ENCODE assay signal across 9 mouse cellular contexts in genomic region chr7:24955226-24955625, GRCm38 (mm10). TPM values are rescaled to one million over a fixed set of nuclear protein-coding genes. Genes with fewer than 3 reads are reported as not detected.
DNase-seq lines count a peak whose midpoint lies in the region; ATAC-seq and TF ChIP-seq lines count a peak whose summit lies in the region.
"Had no signal": no experiment of that assay in that cellular context is flagged by ENCODE, and none has a peak within 500 bp of the region (broad histone marks: within the 10 kb centered on the region; RNA-seq: fewer than 3 reads in every experiment).

No protein-coding gene starts in this region.

- no peaks in the 10 kb centered on the region for H3K36me3 ChIP-seq in kidney, embryonic 14.5 days (ENCODE audit: control insufficient read depth, insufficient read depth, low read length)
- no peaks in the 10 kb centered on the region for H3K36me3 ChIP-seq in embryonic facial prominence, embryonic 12.5 days
- H3K36me3 ChIP-seq in hindbrain, postnatal 0 days (ENCODE audit: insufficient read depth, low read length) = no peaks in the 10 kb centered on the region
- H3K36me3 ChIP-seq in midbrain, postnatal 0 days (ENCODE audit: insufficient read depth, low read length) = no peaks in the 10 kb centered on the region

- H3K27ac ChIP-seq in kidney, embryonic 14.5 days (ENCODE audit: low read depth, low read length) = no peak overlapping the region
- no peak overlapping the region for H3K27ac ChIP-seq in embryonic facial prominence, embryonic 12.5 days
- H3K27ac ChIP-seq in hindbrain, postnatal 0 days = no peak overlapping the region
- no peak overlapping the region for H3K27ac ChIP-seq in midbrain, postnatal 0 days (ENCODE audit: low read depth, low read length)

- peaks cover 60% of the 10 kb centered on the region for H3K27me3 ChIP-seq in kidney, embryonic 14.5 days (ENCODE audit: control insufficient read depth, insufficient read depth, low read length)
- peaks cover 73% of the 10 kb centered on the region for H3K27me3 ChIP-seq in embryonic facial prominence, embryonic 12.5 days
- peaks cover 20% of the 10 kb centered on the region for H3K27me3 ChIP-seq in hindbrain, postnatal 0 days (ENCODE audit: insufficient read depth, low read length)
- H3K27me3 ChIP-seq in midbrain, postnatal 0 days (ENCODE audit: insufficient read depth, low read length) = peaks cover 37% of the 10 kb centered on the region

- no peak for TF ChIP-seq CTCF in hindbrain, postnatal 0 days (IDR thresholded peaks at IDR 0.05; ENCODE audit: low read depth)
- TF ChIP-seq CTCF in midbrain, postnatal 0 days (IDR thresholded peaks at IDR 0.05) = no peak

- peak overlapping the region; percentile 63 for H3K4me2 ChIP-seq in kidney, embryonic 14.5 days (replicated peaks; ENCODE audit: low read depth, low read length)
- H3K4me2 ChIP-seq in embryonic facial prominence, embryonic 12.5 days (replicated peaks) = peak overlapping the region; percentile 67
- peak overlapping the region; percentile 57 for H3K4me2 ChIP-seq in hindbrain, postnatal 0 days (ENCODE audit: low read depth, low read length)
- peak overlapping the region; percentile 52 for H3K4me2 ChIP-seq in midbrain, postnatal 0 days (ENCODE audit: low read depth, low read length, poor library complexity, severe bottlenecking)

- no peak for ATAC-seq in kidney, embryonic 14.5 days (ENCODE audit: low FRiP score, low TSS enrichment)
- no peak for ATAC-seq in embryonic facial prominence, embryonic 12.5 days (ENCODE audit: insufficient number of reproducible peaks, insufficient read depth, low FRiP score, low TSS enrichment)
- no peak for ATAC-seq in hindbrain, postnatal 0 days
- no peak for ATAC-seq in midbrain, postnatal 0 days (ENCODE audit: low FRiP score)
- ATAC-seq in cerebellum, adult (ENCODE audit: insufficient number of reproducible peaks, low FRiP score, low TSS enrichment) = no peak
- no peak for ATAC-seq in megakaryocyte-erythroid progenitor cell, adult 5-6 weeks (replicated peaks; ENCODE audit: low FRiP score, low TSS enrichment, poor library complexity, severe bottlenecking)

- no peaks in the 10 kb centered on the region for H3K9me3 ChIP-seq in kidney, embryonic 14.5 days (ENCODE audit: control insufficient read depth, low read length)
- H3K9me3 ChIP-seq in embryonic facial prominence, embryonic 12.5 days = no peaks in the 10 kb centered on the region
- H3K9me3 ChIP-seq in hindbrain, postnatal 0 days (ENCODE audit: low read length) = no peaks in the 10 kb centered on the region
- no peaks in the 10 kb centered on the region for H3K9me3 ChIP-seq in midbrain, postnatal 0 days (ENCODE audit: low read length)

- DNase-seq in kidney, adult 18-20 months = no peak
- DNase-seq in hindbrain, postnatal 0 days (ENCODE audit: low spot score) = no peak
- no peak for DNase-seq in midbrain, postnatal 0 days (ENCODE audit: low spot score)
- no peak for DNase-seq in thymus, postnatal 25 days

- WGBS in kidney, embryonic 14.5 days = 3% methylated on average over 20 of the region's 33 CpGs
- WGBS in embryonic facial prominence, embryonic 12.5 days = 2% methylated on average over 21 of the region's 33 CpGs
- WGBS in hindbrain, postnatal 0 days = 2% methylated on average over 28 of the region's 33 CpGs
- WGBS in midbrain, postnatal 0 days = 4% methylated on average over 18 of the region's 33 CpGs

- peak overlapping the region; percentile 43 for H3K4me3 ChIP-seq in kidney, embryonic 14.5 days (ENCODE audit: low read length)
- H3K4me3 ChIP-seq in embryonic facial prominence, embryonic 12.5 days = peak overlapping the region; percentile 39
- peak overlapping the region; percentile 31 for H3K4me3 ChIP-seq in hindbrain, postnatal 0 days (ENCODE audit: low read length)
- H3K4me3 ChIP-seq in midbrain, postnatal 0 days (ENCODE audit: low read depth, low read length) = peak overlapping the region; percentile 27; the same call in 1 of the 2 replicates

- peaks cover 11% of the 10 kb centered on the region; the same call in 1 of the 2 replicates for H3K4me1 ChIP-seq in kidney, embryonic 14.5 days (ENCODE audit: control insufficient read depth, insufficient read depth, low read length)
- peaks cover 13% of the 10 kb centered on the region for H3K4me1 ChIP-seq in embryonic facial prominence, embryonic 12.5 days
- H3K4me1 ChIP-seq in hindbrain, postnatal 0 days (ENCODE audit: insufficient read depth, low read length) = 0 out of 2 replicates have a peak, but pooled peaks cover 3% of the 10 kb centered on the region
- H3K4me1 ChIP-seq in midbrain, postnatal 0 days (ENCODE audit: insufficient read depth, low read length) = peaks cover 3% of the 10 kb centered on the region

- H3K9ac ChIP-seq in kidney, embryonic 14.5 days (ENCODE audit: low read depth, low read length) = peak overlapping the region; percentile 51; the same call in 1 of the 2 replicates
- H3K9ac ChIP-seq in embryonic facial prominence, embryonic 12.5 days = peak overlapping the region; percentile 25
- H3K9ac ChIP-seq in hindbrain, postnatal 0 days (replicated peaks; ENCODE audit: low read length) = no peak overlapping the region
- H3K9ac ChIP-seq in midbrain, postnatal 0 days (replicated peaks; ENCODE audit: low read length, poor library complexity, severe bottlenecking) = peak overlapping the region; percentile 44; the same call in 1 of the 2 replicates

RNA-seq across cellular contexts. Expression of gene Gm4881, which starts 10.9 kb away (rescaled TPM):
- not detected in 2 replicates for polyA plus RNA-seq in kidney, embryonic 14.5 days (2014; fragmentation: Nextera tagmentation; extraction: Ambion mirVana)
- not detected in 2 replicates for polyA plus RNA-seq in embryonic facial prominence, embryonic 12.5 days (2016; fragmentation: Nextera tagmentation; extraction: Ambion mirVana)
- total RNA-seq in hindbrain, postnatal 0 days (2014; rRNA removed) = 0.90 and 6.6 TPM in 2 replicates
- 2.4 TPM in 2 replicates for polyA plus RNA-seq in hindbrain, postnatal 0 days (2015; fragmentation: Nextera tagmentation; extraction: Ambion mirVana)
- total RNA-seq in midbrain, postnatal 0 days (2014; rRNA removed) = 6.4 and 9.0 TPM in 2 replicates
- polyA plus RNA-seq in midbrain, postnatal 0 days (2015; fragmentation: Nextera tagmentation; extraction: Ambion mirVana) = 3.8 and 4.2 TPM in 2 replicates
- total RNA-seq in megakaryocyte-erythroid progenitor cell, adult 5-6 weeks (2014; fragmentation: Nextera tagmentation) = not detected in 2 replicates
- not detected in 2 replicates for total RNA-seq in megakaryocyte-erythroid progenitor cell, adult 5-6 weeks (2017)
- total RNA-seq: left cerebral cortex, postnatal 36 days had no signal

RNA-seq across cellular contexts. Expression of gene Rabac1, which starts 17.3 kb away (rescaled TPM):
- 129 and 144 TPM in 2 replicates for polyA plus RNA-seq in kidney, embryonic 14.5 days (2014; fragmentation: Nextera tagmentation; extraction: Ambion mirVana)
- 106 and 116 TPM in 2 replicates for polyA plus RNA-seq in embryonic facial prominence, embryonic 12.5 days (2016; fragmentation: Nextera tagmentation; extraction: Ambion mirVana)
- total RNA-seq in hindbrain, postnatal 0 days (2014; rRNA removed) = 705 and 708 TPM in 2 replicates
- polyA plus RNA-seq in hindbrain, postnatal 0 days (2015; fragmentation: Nextera tagmentation; extraction: Ambion mirVana) = 497 and 530 TPM in 2 replicates
- 516 and 704 TPM in 2 replicates for total RNA-seq in midbrain, postnatal 0 days (2014; rRNA removed)
- polyA plus RNA-seq in midbrain, postnatal 0 days (2015; fragmentation: Nextera tagmentation; extraction: Ambion mirVana) = 466 and 515 TPM in 2 replicates
- total RNA-seq in megakaryocyte-erythroid progenitor cell, adult 5-6 weeks (2014; fragmentation: Nextera tagmentation) = 128 and 146 TPM in 2 replicates
- 38.0 and 103 TPM in 2 replicates for total RNA-seq in megakaryocyte-erythroid progenitor cell, adult 5-6 weeks (2017)

RNA-seq across cellular contexts. Expression of gene Atp1a3, which starts 50.5 kb away (rescaled TPM):
- polyA plus RNA-seq in kidney, embryonic 14.5 days (2014; fragmentation: Nextera tagmentation; extraction: Ambion mirVana) = 0.27 and 0.68 TPM in 2 replicates
- polyA plus RNA-seq in embryonic facial prominence, embryonic 12.5 days (2016; fragmentation: Nextera tagmentation; extraction: Ambion mirVana) = 3.8 and 7.4 TPM in 2 replicates
- 572 and 588 TPM in 2 replicates for total RNA-seq in hindbrain, postnatal 0 days (2014; rRNA removed)
- 649 and 730 TPM in 2 replicates for polyA plus RNA-seq in hindbrain, postnatal 0 days (2015; fragmentation: Nextera tagmentation; extraction: Ambion mirVana)
- total RNA-seq in midbrain, postnatal 0 days (2014; rRNA removed) = 493 and 502 TPM in 2 replicates
- 727 and 786 TPM in 2 replicates for polyA plus RNA-seq in midbrain, postnatal 0 days (2015; fragmentation: Nextera tagmentation; extraction: Ambion mirVana)
- not detected in 2 replicates for total RNA-seq in megakaryocyte-erythroid progenitor cell, adult 5-6 weeks (2014; fragmentation: Nextera tagmentation)
- 0.75 TPM in 1 of 2 replicates, not detected in the other for total RNA-seq in megakaryocyte-erythroid progenitor cell, adult 5-6 weeks (2017)

RNA-seq across cellular contexts. Expression of gene Arhgef1, which starts 52.5 kb away (rescaled TPM):
- 67.5 and 91.2 TPM in 2 replicates for polyA plus RNA-seq in kidney, embryonic 14.5 days (2014; fragmentation: Nextera tagmentation; extraction: Ambion mirVana)
- 114 and 120 TPM in 2 replicates for polyA plus RNA-seq in embryonic facial prominence, embryonic 12.5 days (2016; fragmentation: Nextera tagmentation; extraction: Ambion mirVana)
- 16.9 and 33.6 TPM in 2 replicates for total RNA-seq in hindbrain, postnatal 0 days (2014; rRNA removed)
- 33.9 and 39.0 TPM in 2 replicates for polyA plus RNA-seq in hindbrain, postnatal 0 days (2015; fragmentation: Nextera tagmentation; extraction: Ambion mirVana)
- 19.1 and 27.5 TPM in 2 replicates for total RNA-seq in midbrain, postnatal 0 days (2014; rRNA removed)
- 29.0 and 33.0 TPM in 2 replicates for polyA plus RNA-seq in midbrain, postnatal 0 days (2015; fragmentation: Nextera tagmentation; extraction: Ambion mirVana)
- total RNA-seq in megakaryocyte-erythroid progenitor cell, adult 5-6 weeks (2014; fragmentation: Nextera tagmentation) = 104 and 120 TPM in 2 replicates
- total RNA-seq in megakaryocyte-erythroid progenitor cell, adult 5-6 weeks (2017) = 21.9 and 32.8 TPM in 2 replicates

RNA-seq across cellular contexts. Expression of gene Cd79a, which starts 58.0 kb away (rescaled TPM):
- polyA plus RNA-seq in kidney, embryonic 14.5 days (2014; fragmentation: Nextera tagmentation; extraction: Ambion mirVana) = 1.5 and 1.6 TPM in 2 replicates
- polyA plus RNA-seq in embryonic facial prominence, embryonic 12.5 days (2016; fragmentation: Nextera tagmentation; extraction: Ambion mirVana) = 0.26 and 0.61 TPM in 2 replicates
- total RNA-seq in hindbrain, postnatal 0 days (2014; rRNA removed) = 0.10 and 0.11 TPM in 2 replicates
- 0.63 and 0.93 TPM in 2 replicates for polyA plus RNA-seq in hindbrain, postnatal 0 days (2015; fragmentation: Nextera tagmentation; extraction: Ambion mirVana)
- total RNA-seq in midbrain, postnatal 0 days (2014; rRNA removed) = 0.27 and 0.42 TPM in 2 replicates
- polyA plus RNA-seq in midbrain, postnatal 0 days (2015; fragmentation: Nextera tagmentation; extraction: Ambion mirVana) = 0.82 and 0.85 TPM in 2 replicates
- total RNA-seq in megakaryocyte-erythroid progenitor cell, adult 5-6 weeks (2014; fragmentation: Nextera tagmentation) = 1.5 and 29.5 TPM in 2 replicates
- 4.4 TPM in 1 of 2 replicates, not detected in the other for total RNA-seq in megakaryocyte-erythroid progenitor cell, adult 5-6 weeks (2017)

Comparison
In these comparisons a context has a peak if more than half of its experiments do, and no peak if none do; other contexts are left out.
1. RNA of gene Atp1a3, which starts 50.5 kb away (polyA plus RNA-seq): 649 to 730 TPM in hindbrain, postnatal 0 days and 727 to 786 TPM in midbrain, postnatal 0 days; 3.8 to 7.4 TPM in embryonic facial prominence, embryonic 12.5 days and 0.27 to 0.68 TPM in kidney, embryonic 14.5 days; every median in the first group is over 10 times any median in the second.
2. Peak in every context shown above with its lines, with median percentiles within 50 percentile points of each other: H3K4me2 ChIP-seq and H3K4me3 ChIP-seq.